Mouse (Mus musculus): ENCODE data around the gene Arid3a. TPM values are rescaled to one million over a fixed set of nuclear protein-coding genes. Genes with fewer than 3 reads are reported as not detected.
A peak's percentile ranks its signal among the peaks of the same experiment; 100 is the strongest.

The Arid3a gene
- polyA plus RNA-seq, 1 experiment from 2014 or later, result 5.5 TPM

DNA sequence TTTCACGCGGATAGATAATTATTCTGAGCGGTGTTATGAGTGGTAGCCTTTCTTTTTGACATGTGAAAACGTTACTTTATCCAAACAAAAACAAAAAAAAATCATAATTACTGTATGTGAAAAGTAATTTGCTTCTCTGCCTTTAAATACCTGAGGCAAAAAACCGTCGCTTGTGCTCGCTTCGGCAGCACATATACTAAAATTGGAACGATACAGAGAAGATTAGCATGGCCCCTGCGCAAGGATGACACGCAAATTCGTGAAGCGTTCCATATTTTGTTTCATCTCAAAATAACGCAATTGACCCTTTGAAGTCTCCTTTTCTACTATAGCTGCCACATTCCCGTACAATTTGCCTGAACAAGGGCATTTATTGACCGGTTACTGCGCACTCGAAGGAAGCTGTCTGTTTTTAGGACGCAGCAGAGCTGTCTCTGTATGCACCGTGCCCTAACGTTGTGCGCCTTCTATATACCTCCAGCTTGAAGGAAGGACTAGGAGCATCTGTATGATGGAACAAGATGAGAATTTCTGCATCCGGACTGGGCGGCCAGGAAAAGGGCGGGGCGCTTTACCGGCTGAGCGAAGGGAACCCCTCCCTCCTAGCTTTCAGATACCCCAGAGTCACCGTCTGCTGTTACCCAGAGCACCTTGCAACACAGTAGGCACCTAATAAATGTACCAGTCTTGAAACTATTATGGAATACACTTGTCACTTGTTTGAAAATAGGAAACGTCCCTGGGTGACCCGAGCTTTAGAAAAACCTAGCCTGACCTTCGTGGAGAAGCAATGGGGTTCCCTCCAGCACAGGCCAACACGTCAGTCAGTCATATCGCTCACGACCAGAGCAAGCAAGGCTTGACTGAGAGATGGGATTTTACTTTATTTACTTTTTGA is 58.7 kb downstream of the Arid3a start:
- WGBS (ENCODE audit: insufficient replicate concordance), result 3% methylated on average over 35 of the region's 35 CpGs
- Histone ChIP-seq H3K9ac (replicated peaks) (peak overlapping the region; percentile 87), H3K4me3 (ENCODE audit: low read depth, low read length) (peak overlapping the region; percentile 72), H3K4me2 (ENCODE audit: low read depth, low read length) (peak overlapping the region; percentile 78), H3K27ac (ENCODE audit: low read depth) (peak overlapping the region; percentile 88), H3K9me3 (ENCODE audit: low read length) (no peaks in the 10 kb centered on the region), H3K27me3 (ENCODE audit: insufficient read depth, low read length) (peaks cover 14% of the 10 kb centered on the region), H3K4me1 (ENCODE audit: insufficient read depth) (peaks cover 45% of the 10 kb centered on the region), H3K36me3 (replicated peaks; ENCODE audit: insufficient read depth, low read length) (0 out of 2 replicates have a peak, but pooled peaks cover 2% of the 10 kb centered on the region)
- no peak for ATAC-seq
- peak; percentile 80 for DNase-seq
- TF ChIP-seq CTCF (IDR thresholded peaks at IDR 0.05; ENCODE audit: low read depth) (no peak), EP300 (IDR thresholded peaks at IDR 0.05; ENCODE audit: low read depth) (0 out of 2 replicates have a peak, but pooled peaks have one; percentile 37)

DNA sequence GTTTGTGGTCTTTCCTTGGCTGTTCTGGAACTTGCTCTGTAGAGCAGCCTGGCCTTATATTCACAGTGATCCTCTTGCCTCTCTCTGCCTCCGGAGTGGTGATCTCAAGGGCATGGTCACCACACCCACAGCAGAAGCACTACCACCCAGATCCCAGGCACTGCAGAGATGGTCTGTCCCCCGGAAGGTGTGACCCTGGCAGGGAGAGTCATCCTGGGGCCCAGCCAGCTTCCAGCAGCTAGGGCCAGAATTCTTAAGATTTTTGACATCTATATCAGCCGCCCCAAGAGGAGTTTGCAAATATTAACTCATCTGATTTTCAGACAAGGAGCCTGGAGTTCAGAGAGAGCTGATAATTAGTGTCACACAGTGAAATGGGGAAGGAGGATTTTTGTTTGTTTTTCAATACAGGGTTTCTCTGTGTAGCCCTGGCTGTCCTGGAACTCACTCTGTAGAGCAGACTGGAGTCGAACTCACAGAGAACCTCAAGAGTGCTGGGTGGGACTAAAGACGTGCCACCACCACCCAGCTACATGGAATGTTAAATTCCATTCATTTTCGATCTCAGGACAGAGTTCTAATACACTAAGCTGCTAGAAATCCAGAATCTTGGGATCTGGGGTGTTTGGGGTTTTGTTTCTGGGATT is 59.5 kb downstream of the Arid3a start:
- 22% methylated on average over 6 of the region's 6 CpGs for WGBS (ENCODE audit: insufficient replicate concordance)
- H3K4me3 ChIP-seq (ENCODE audit: low read depth, low read length), result peak overlapping the region; percentile 72
- DNase-seq (peak; percentile 48), ATAC-seq (no peak)
- H3K36me3 ChIP-seq (replicated peaks; ENCODE audit: insufficient read depth, low read length), result peaks cover 7% of the 10 kb centered on the region; the same call in 1 of the 2 replicates
- peaks cover 45% of the 10 kb centered on the region for H3K4me1 ChIP-seq (ENCODE audit: insufficient read depth)
- H3K4me2 ChIP-seq (ENCODE audit: low read depth, low read length), result peak overlapping the region; percentile 78
- H3K9me3 ChIP-seq (ENCODE audit: low read length), result no peaks in the 10 kb centered on the region
- H3K9ac ChIP-seq (replicated peaks), result peak overlapping the region; percentile 87
- H3K27me3 ChIP-seq (ENCODE audit: insufficient read depth, low read length), result peaks cover 14% of the 10 kb centered on the region
- TF ChIP-seq CTCF (IDR thresholded peaks at IDR 0.05; ENCODE audit: low read depth) (no peak), EP300 (IDR thresholded peaks at IDR 0.05; ENCODE audit: low read depth) (no peak)
- peak overlapping the region; percentile 88 for H3K27ac ChIP-seq (ENCODE audit: low read depth)

- peaks cover 45% of the 10 kb centered on the region for H3K4me1 ChIP-seq (ENCODE audit: insufficient read depth)
Measured at GRCm38 (mm10) chr10:79986963-79987362, 60.1 kb downstream of the Arid3a start.

DNA sequence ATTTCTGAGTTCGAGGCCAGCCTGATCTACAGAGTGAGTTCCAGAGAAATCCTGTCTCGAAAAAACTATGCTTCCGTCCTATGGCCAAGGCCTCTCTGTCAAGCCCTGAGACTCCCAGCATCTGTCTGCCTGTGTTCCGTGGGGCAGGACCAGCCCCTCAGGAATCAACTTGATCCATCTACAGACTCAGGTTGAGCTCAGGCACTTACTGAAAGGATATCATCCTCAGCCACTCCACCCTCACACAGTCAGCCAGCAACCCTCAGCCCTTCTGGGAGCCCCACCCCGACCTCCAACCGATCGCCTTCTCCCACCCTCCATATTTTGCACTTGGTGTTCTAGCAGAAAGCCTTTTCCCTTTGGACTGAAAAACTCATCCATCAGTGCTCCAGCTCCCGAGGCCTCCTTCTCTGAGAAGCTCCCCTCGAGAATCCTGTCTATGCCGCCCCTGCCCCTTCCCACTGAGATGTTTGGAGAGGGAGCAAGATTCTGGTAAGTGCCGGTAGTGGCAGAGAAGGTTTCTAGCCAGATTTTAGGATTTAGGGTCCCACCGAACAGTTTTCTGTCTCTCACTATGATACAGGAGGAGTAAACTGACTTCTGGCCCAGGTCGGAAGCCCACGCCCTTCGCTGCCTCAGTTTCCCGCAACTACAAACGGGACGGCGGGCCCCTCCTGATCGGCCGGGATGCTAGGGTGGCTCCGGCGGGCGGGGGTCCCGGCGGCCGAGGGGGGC is 61.1 kb downstream of the Arid3a start:
- WGBS (ENCODE audit: insufficient replicate concordance), result 15% methylated on average over 27 of the region's 27 CpGs
- Histone ChIP-seq H3K9ac (replicated peaks) (peak overlapping the region; percentile 73), H3K4me1 (ENCODE audit: insufficient read depth) (peaks cover 37% of the 10 kb centered on the region), H3K36me3 (replicated peaks; ENCODE audit: insufficient read depth, low read length) (peaks cover 12% of the 10 kb centered on the region), H3K27me3 (ENCODE audit: insufficient read depth, low read length) (peaks cover 14% of the 10 kb centered on the region), H3K4me3 (ENCODE audit: low read depth, low read length) (peak overlapping the region; percentile 63), H3K9me3 (ENCODE audit: low read length) (no peaks in the 10 kb centered on the region), H3K27ac (ENCODE audit: low read depth) (peak overlapping the region; percentile 78), H3K4me2 (ENCODE audit: low read depth, low read length) (peak overlapping the region; percentile 78)
- ATAC-seq (no peak), DNase-seq (no peak)
- TF ChIP-seq CTCF (IDR thresholded peaks at IDR 0.05; ENCODE audit: low read depth), result no peak

More at GRCm38 (mm10) chr10:79986963-79987362, 60.1 kb downstream of the Arid3a start:
- Histone ChIP-seq H3K4me2 (ENCODE audit: low read depth, low read length) (peak overlapping the region; percentile 78), H3K27ac (ENCODE audit: low read depth) (peak overlapping the region; percentile 88), H3K36me3 (replicated peaks; ENCODE audit: insufficient read depth, low read length) (peaks cover 10% of the 10 kb centered on the region), H3K27me3 (ENCODE audit: insufficient read depth, low read length) (peaks cover 14% of the 10 kb centered on the region), H3K9ac (replicated peaks) (peak overlapping the region; percentile 87), H3K9me3 (ENCODE audit: low read length) (no peaks in the 10 kb centered on the region), H3K4me3 (ENCODE audit: low read depth, low read length) (peak overlapping the region; percentile 72; the same call in 1 of the 2 replicates)
- WGBS (ENCODE audit: insufficient replicate concordance), result 3% methylated on average over 11 of the region's 11 CpGs
- peak; percentile 91 for DNase-seq
- TF ChIP-seq CTCF (IDR thresholded peaks at IDR 0.05; ENCODE audit: low read depth) (peak; percentile 95), EP300 (IDR thresholded peaks at IDR 0.05; ENCODE audit: low read depth) (no peak)
- ATAC-seq, result no peak

DNA sequence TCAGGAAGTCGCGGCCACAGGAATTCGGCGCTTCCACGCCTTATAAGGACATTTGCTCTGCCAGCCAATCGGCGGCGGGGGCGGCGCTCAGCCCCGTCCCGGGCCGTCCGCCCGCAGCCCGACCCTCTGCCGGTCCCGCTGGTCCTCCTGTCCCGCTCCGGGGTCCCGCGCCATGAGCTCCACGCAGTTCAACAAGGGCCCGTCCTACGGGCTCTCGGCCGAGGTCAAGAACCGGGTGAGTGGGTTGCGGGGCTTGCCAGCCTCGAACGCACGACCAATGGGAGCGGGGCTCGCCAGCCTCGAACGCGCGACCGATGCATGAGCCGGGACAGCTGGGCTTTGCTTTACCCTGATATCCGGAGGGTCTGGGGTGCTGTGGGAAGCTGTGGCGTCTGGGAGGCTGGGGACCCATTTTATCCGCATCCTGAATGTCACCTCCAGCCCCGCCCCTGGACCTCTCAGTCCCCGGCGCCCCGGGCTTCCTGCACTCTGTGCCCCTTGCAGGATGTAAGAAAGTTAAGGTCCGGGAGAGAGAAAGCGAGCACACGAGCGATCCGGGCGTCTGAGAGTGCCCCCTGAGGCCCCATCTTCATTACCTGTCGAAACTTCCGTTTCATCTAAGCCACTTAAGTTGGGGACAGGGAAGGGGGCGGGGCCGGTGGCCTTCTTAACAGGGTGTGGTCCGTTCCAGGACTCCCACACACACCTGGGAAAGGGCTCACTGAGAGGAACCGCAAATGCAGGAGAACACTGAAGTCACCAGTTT is 61.8 kb downstream of the Arid3a start, which contains the start of gene Cnn2:
Cnn2 (plus strand) TSS at position 79 of the 766 bp plus-strand sequence.
- Histone ChIP-seq H3K4me2 (ENCODE audit: low read depth, low read length) (peak within 1 kb of the TSS; percentile 78), H3K9me3 (ENCODE audit: low read length) (no peaks in the 10 kb centered on the region), H3K9ac (replicated peaks) (peak within 1 kb of the TSS; percentile 73), H3K4me1 (ENCODE audit: insufficient read depth) (peaks cover 31% of the 10 kb centered on the region), H3K36me3 (replicated peaks; ENCODE audit: insufficient read depth, low read length) (peaks cover 12% of the 10 kb centered on the region), H3K27me3 (ENCODE audit: insufficient read depth, low read length) (peaks cover 14% of the 10 kb centered on the region), H3K4me3 (ENCODE audit: low read depth, low read length) (peak within 1 kb of the TSS; percentile 63), H3K27ac (ENCODE audit: low read depth) (peak within 1 kb of the TSS; percentile 88)
- TF ChIP-seq CTCF (IDR thresholded peaks at IDR 0.05; ENCODE audit: low read depth), result no peak
- TF ChIP-seq EP300 (IDR thresholded peaks at IDR 0.05; ENCODE audit: low read depth), result no peak
- ATAC-seq (no peak), DNase-seq (peak; percentile 50)
- under 1% methylated on average over 59 of the region's 59 CpGs for WGBS (ENCODE audit: insufficient replicate concordance)
